Mouse (Mus musculus): ENCODE results near the gene Dand5. TPM values are rescaled to one million over a fixed set of nuclear protein-coding genes. Genes with fewer than 3 reads are reported as not detected.

The Dand5 gene
- 10 to 100 TPM; 10.2 to 10.8 TPM for total RNA-seq (2021)
- long read RNA-seq, experiment 1, partial matches to known transcripts: 0 of 2 reads
- long read RNA-seq, experiment 1, other reads (novel, unspliced or antisense): 2 of 2 reads
- long read RNA-seq, experiment 2, partial matches to known transcripts: 1 of 15 reads
- long read RNA-seq, experiment 2, other reads (novel, unspliced or antisense): 14 of 15 reads

DNA sequence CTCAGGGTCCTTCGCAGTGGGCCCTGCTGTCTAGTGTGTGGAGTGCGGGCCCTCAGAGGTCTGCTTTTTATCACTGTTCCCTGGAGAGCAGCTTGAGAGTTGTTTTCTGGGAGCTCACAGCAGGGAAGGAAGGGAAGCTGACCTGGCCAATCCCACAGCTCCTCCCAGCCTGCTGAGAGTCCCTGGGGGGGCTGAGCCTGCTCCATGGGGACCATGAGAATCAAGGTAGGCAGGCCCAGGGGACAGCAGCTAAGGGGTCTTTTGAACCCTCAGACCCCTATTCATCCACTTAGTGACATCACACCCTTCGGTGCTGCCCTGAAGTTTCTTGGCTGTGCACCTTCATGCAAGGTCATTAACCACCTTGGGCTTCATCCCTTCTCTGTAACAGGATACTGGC is at the start of gene Dand5:
Gene Dand5, minus strand, starts transcription at position 101 of the 400 bp plus-strand sequence.
- no peak for DNase-seq (ENCODE audit: low spot score in 2 of 2)

DNA sequence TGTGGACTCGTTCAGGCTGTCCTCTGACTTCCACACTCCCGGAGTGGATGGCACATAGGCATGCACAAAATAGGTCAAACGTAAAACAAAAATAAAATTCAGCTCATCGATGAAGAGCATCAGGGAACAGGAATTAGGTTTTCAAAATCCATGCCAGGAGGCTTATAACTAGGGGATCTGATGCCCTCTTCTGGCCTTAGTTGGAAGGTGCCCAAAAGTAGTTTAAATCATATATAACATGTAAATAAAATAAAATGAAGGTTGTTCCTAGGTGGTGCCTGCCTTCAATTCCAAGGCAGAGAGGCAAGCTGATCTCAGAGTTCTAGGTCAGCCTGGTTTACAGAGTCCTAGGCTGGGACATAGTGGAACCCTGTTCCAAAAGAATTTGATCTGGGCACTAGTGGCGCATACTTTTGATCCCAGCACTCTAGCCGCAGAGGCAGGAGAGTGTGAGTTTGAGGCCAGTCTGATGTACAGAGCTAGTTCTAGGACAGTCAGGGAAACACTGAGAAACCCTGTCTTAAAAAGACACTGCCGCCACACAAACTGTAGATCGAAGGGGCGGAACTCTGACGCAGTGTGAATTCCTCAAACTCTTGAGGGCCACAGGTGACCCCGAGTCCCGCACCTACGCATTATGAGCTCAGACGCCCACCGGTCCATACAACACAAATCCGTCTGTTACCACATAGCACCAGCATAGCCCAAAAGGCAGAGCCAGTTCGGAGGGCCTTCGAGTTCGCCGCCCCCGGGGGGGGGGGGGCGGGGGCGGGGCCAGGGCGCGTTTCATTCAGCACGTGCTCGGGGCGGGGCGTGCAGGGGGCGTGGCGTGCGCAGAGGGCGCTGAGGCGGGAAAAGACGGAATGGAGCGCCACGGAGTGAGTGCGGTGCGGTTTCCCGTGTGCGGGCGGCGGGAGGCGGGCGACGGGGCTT is 49.0 kb upstream of the Dand5 start, which contains the start of gene Syce2:
Gene Syce2, plus strand, starts transcription at position 736 of the 933 bp plus-strand sequence.
- peak; percentile 48 to 49 for DNase-seq (ENCODE audit: low spot score in 2 of 2)

GRCm38 (mm10) chr8:84856864-84857441 is 34.3 kb upstream of the Dand5 start, which contains the start of gene Farsa:
Gene Farsa, plus strand, starts transcription at chr8:84856989.
- peak; percentile 93 to 94 for DNase-seq (ENCODE audit: low spot score in 2 of 2)

DNA sequence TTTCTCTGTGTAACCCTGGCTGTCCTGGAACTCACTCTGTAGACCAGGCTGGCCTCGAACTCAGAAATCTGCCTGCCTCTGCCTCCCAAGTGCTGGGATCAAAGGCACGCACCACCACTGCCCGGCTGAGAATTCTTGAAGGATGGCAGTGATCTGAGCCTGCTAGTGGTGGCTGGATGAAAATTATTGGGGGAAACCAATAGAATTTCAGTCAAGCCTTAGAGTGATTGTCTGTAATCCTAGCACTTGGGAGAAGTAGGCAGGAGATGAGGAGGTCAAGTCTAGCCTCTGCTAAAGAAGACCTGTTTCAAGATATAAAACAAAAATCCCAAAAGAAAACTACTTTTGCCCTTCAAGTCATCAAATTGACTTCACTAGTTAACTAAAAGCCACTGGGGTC is 33.8 kb upstream of the Dand5 start:
- no peak for DNase-seq (ENCODE audit: low spot score in 2 of 2)

DNA sequence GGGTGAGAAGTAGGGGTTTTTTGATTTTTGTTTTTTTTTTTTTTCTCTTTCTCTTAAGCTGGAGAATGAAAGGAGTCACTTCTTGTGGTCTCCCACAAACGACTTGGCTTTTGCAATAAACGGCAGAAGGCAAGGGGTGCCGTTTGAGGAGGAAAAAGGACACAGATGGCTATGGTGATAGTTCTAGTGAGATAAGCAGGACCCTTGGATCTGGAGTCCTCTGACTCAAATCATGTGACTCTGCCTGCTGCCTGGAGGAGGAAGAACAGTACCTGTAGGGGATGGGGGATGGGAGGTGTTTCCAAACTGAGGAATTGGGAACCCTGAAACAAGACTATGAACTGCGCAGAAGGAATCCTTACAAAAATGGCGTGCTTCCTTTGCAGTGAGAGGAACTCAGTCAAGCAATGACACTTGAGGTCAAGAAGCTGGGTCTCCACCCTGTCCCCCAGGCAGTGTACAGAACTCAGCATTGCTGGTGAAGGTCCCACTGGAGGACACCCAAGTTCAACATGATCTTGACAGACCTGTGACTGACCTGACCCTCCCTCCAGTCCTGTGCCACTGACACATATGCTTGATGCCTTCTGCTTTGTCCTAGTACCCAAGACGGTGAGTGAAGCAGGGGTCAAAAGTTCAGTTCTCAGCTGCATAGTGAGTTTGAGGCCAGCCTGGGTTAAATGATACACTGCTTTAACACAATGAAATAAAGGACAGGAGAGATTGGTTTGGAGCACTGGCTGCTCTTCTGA is 25.2 kb upstream of the Dand5 start:
- no peak for DNase-seq (ENCODE audit: low spot score in 2 of 2)

DNA sequence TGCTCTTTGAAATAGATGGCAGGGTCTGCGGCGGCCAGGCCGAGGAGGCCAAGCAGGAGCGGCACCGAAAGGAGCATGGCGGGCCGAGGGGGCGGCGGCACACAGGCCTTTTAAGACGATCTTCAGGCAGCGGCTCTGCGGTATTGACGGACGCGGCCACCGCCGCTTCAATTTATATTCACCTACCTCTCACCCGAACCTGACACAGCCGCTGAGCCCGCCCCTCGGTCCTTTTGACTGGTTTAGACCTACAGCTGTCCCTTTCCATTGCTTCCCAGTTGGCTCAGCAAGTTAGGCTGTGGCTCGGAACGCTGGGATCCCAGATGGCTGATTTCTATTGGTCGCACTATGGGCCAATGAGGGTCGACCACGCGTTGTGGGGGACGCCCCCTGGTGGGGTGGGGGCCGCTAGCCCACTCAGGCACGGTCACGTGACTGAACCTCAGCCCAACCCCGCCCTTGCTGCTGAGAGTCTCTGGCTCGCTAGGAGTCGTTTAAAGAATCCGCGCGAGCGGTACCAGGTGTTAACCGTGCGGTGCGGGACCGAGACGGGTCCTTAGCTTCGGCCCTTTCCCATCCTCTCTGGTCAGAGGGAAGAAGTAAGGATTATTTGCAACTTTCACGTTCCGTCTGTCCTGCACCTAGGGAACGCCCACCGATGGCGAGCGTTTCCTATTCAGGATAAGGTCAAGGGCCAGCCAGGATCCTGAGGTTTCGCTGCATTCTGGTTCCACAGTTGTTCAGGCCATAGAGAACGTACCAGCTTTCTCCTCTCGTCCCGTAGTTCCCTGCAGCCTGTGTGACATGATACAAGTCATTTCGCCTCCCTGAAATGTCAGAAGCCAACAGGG is 24.3 kb upstream of the Dand5 start, which contains the start of gene Calr:
Gene Calr, minus strand, starts transcription at position 213 of the 851 bp plus-strand sequence.
- DNase-seq (ENCODE audit: low spot score in 2 of 2): peak; percentile 99

DNA sequence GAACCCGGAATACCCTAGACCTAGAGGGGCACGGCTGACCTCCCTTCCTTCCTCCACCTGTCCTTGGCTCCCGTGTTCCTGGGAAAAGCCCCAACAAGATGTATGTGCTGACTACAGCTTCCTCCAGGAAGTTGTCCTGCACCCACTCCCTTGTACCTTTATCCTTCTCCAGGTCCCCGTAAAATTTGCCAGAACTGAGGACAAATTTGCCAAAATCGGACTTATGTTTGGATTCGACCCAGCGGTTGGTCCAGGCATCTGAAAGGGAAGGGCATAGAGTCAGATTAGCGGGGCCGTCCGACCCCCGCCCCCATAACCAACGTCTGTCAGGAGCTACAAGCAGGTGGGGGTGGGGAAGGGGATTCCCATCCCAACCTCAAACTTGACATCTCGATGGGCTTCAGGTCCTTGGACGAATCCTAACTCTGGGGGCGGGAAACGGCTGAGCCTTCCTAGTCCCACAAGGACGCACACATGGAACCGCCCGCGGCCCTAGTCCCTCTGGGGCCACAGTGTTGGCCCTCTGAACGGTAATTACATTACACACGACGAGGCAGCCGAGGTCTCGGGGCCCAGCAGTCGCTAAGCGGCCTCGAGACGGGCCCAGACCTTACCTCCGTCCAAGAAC is 23.6 kb upstream of the Dand5 start:
- no peak for DNase-seq (ENCODE audit: low spot score in 2 of 2)

DNA sequence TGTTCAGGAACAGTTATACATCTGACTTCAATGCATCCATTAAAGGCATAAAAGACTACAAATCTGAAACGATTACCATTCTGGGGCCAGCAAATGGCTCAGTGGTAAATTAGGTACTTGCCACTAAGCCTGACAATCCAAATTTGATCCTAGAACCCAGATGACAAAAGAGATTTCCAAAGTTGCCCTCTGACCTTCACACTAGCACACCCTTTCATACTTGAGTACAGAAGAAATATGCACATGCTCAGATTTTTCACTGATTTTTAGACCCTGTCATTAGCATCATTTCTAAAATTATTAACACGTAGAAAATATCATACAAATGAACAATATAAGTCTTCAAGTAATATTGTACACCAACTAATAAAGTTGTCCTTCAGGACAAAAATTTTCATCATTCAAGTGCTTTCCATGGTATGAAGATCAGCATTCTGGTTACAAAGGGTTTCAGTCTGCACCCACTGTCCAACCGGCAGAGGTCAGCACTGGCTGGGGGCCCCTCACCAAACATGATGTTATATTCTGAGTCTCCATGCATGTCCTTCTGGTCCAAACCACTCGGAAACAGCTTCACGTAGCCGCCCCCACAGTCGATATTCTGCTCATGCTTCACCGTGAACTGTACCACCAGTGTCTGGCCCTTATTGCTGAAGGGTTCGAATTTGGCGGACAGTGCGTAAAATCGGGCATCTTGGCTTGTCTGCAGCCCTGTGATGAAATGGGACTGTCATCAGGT is 22.9 kb upstream of the Dand5 start:
- DNase-seq (ENCODE audit: low spot score in 2 of 2): no peak

DNA sequence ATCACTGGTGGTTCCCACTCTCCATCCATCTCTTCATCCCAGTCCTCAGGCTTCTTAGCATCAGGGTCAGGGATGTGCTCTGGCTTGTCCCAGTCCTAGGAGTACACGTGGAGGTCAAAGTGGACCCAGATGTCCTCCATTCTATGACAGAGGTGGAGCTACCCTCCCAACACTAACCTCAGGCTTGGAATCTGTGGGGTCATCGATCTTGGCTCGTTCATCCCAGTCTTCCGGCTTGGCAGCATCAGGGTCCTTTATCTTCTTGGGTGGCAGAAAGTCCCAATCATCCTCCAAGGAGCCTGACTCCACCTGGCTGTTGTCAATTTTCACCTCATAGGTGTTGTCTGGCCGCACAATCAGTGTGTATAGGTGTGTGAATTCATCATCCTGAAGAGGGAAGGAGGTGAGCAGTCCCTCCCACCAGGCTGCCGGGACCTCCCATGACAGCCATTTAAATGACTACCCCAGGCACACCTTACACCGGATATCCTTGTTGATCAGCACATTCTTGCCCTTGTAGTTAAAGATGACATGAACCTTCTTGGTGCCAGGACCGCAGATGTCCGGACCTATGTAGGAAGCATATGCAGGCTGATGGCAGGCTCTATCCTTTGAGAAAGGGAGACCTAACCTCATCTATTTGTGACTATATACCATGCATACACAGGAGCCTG is 21.9 kb upstream of the Dand5 start:
- DNase-seq (ENCODE audit: low spot score in 2 of 2): no peak

DNA sequence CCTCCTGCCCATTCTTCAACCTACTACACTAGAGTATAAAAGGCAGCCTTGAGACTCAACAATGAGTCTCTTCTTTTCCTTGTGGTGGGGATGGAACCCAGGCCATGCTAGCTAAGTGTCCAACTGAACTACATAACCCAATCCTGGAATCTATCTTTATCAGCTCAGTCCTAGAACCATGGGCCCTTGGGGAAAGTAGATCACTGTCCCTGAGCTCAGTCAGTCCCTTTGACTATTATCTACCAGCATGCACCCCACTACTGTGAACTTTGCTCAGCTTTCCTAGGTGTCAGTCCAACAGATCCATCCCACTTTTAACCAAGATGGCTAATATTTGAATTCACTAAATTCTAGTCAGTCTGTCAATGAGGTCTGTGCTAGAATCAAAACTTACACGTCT is 18.9 kb upstream of the Dand5 start:
- no peak for DNase-seq (ENCODE audit: low spot score in 2 of 2)

GRCm38 (mm10) chr8:84840248-84840999 is 17.8 kb upstream of the Dand5 start, which contains the start of gene Rad23a:
Gene Rad23a, minus strand, starts transcription at chr8:84840665.
- peak; percentile 89 to 94 for DNase-seq (ENCODE audit: low spot score in 2 of 2)

DNA sequence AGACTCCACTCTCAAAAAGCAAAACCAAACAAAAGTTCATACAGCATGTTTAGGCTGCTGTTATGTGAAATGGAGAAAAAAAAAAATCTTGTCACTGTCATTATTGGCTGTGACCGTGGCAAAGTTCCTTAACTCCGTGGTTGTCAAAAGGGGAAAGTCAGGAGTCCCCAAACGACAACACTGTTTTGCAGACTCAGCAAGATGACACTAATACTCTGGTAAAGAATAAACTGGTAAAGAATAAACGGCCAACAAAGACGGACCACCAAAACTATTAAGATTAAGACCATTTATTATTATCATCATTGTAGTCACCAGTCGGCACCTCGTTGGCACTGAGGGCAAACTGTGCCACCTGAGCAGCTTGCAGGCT is 17.2 kb upstream of the Dand5 start:
- DNase-seq (ENCODE audit: low spot score in 2 of 2): no peak

GRCm38 (mm10) chr8:84839411-84839810 is 16.8 kb upstream of the Dand5 start:
- DNase-seq (ENCODE audit: low spot score in 2 of 2): no peak

DNA sequence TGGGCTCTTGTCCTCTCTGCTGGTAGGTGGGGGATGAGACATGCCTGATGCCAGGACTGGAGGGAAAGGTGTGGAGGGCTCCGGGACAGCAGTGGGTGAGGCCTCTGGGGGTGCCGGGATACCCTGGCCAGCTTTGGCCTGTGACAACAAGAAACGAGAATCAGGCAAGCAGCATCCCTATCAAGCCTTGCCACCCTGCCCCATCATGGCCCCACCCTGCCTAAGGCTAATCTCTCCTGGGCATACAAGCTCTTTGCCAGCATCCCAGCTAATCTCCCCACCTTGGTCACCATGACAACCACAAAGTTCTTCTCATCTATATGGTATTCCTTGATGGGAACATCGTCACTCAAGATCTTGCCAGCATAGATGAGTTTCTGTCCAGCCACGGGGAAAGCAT is 15.9 kb upstream of the Dand5 start:
- DNase-seq (ENCODE audit: low spot score in 2 of 2): no peak

- DNase-seq (ENCODE audit: low spot score in 2 of 2): no peak
These were observed 15.4 kb upstream of the Dand5 start for GRCm38 (mm10) chr8:84837912-84838470.

DNA sequence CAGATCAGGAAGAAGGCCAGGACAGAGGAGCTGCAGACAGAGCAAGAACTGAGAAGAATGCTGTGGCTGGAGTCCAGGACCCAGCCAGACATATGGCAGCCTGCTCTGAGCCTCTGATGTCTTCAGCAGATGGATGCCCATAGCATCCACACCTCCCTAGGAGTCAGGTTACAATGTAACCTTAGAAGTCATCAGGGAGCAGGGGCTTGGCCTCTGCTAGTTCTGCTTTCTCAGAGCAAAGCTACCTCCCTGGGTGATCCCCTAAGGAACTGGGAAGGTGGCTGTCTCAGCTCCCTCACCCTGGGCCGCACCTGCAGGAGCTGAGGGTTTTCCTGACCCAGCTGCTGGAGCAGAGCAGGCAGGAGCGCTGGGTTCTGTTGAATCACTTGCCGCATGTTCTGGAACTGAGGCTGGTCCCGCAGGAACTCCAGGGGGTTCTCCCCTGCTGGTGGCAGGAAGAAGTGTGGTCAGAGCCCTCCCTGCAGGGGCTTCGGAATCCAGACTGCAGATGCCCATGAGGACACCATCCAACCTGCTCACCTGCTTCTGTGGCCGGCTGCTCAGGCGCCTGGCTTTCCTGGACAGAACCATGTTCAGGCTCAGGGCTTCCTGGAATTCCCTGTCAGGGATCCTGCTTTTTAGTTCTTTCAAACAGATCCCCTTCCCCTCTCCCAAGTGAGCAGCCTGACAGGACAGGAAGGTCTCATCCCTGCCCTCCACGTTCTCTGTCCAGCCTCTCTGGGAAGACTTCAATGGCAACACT is 14.7 kb upstream of the Dand5 start:
- DNase-seq (ENCODE audit: low spot score in 2 of 2): no peak

Data from left cerebral cortex, adult 18-20 months (tissue).